Mouse (Mus musculus): Measurements from ENCODE around the gene Osbpl10. TPM values are rescaled to one million over a fixed set of nuclear protein-coding genes. Genes with fewer than 3 reads are reported as not detected.

Gene Osbpl10
- total RNA-seq, 2 experiments from 2014 or later = 0.21 TPM; not detected in 1

DNA sequence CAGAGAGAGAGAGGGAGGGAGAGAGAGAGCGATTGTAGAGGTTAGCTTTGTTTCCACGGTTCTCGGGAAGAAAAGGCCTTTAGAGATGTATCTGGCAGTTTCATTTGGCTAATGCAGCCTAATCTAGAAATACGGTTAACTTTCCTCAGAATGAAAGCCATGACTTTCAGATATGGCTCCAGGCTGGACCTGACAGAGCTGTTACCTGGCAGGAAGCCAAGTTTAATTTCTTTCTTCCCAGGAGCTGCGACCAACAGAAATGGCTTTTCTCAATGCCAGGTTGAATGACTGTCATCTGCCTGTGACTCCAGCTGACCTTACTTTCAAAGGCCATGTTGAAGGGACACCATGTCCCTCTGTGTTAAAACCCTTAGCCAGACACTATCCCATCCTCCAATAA is 80.4 kb downstream of the Osbpl10 start:
- ATAC-seq (replicated peaks; ENCODE audit: poor library complexity, severe bottlenecking) = no peak

DNA sequence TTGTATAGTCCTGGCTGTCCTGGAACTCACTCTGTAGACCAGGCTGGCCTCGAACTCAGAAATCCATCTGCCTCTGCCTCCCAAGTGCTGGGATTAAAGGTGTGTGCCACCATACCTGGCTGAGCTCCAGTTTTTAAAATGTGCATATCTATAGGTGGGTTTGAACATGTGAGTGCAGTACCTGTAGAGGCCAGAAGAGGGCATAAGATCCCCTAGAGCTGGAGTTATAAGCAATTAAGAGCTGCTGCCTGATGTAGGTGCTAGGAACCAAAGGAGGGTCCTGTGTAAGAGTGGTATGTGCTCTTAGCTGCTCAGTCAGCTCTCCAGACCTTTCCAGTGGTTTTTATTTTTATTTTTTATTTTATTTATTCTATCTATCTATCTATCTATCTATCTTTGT is 86.5 kb downstream of the Osbpl10 start:
- ATAC-seq (replicated peaks; ENCODE audit: poor library complexity, severe bottlenecking) = no peak

DNA sequence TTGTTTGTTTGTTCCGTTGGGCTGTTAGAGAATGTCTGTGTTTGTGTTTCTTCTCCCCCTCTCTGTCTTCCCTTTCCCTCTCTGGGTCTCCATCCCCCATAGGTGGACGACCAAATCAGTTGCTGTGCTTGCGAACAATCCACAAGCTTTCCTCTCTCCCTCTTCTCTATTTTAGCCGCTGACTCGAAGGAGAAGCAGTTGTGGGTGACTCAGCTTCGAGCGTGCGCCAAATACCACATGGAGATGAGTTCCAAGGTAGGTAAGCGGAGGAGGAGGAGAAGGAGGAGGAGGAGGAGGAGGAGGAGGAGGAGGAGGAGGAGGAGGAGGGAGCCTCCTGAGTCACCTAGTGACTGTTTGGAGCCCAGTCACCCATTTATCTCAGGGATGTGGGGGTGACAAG is 88.7 kb downstream of the Osbpl10 start:
- no peak for ATAC-seq (replicated peaks; ENCODE audit: poor library complexity, severe bottlenecking)

DNA sequence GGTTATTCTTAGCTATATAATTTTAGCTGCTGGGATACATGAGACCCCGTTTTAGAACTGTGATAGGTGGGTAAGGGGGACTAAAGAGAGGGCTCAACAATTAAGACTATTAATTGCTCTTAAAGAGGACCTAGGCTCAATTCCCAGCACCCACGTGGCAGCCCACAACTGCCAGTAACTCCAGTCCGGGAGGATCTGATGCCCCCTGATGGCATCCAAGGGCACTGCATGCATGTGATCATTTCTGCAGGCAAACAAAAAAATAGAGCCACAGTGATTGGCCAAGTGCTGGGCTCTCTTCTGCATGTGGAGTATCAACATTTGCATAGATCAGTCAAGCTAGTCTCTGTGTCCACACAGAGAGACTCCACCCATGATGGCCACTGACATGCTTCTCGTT is 96.8 kb downstream of the Osbpl10 start:
- no peak for ATAC-seq (replicated peaks; ENCODE audit: poor library complexity, severe bottlenecking)

DNA sequence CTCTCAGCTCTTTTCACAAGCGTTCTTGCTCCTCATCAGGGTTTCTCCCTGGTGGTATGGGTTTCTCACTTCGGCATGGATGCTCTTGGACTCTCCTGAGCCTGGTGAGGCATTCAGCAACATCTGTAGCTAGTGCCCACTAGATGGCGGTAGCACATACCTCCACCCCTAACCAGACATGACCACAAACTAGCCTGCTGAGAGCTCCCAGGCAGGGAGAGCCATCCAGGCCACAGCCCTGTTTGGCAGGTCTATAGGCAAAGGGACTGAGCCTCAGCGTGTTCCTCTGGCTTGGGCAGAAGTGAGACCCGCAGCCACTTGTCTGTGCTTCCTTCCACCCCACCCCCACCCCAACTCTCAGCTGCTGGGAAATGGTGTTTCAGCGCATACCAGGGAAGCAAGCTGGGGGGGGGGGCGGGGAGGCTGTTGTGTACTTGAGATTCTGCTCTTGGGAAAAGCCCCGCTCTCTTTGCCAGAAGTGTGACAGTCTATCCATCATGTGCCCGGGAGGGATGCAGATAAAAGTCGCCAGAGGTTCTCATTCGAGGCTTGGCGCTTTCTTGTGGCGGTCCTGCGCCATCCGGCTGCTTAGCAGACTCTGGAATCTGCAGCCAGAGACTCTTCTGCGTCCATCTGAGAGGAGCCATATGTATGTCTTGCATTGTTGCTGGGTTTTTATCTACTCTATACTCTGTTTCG is 110.1 kb downstream of the Osbpl10 start:
- ATAC-seq (replicated peaks; ENCODE audit: poor library complexity, severe bottlenecking) = peak; percentile 94

DNA sequence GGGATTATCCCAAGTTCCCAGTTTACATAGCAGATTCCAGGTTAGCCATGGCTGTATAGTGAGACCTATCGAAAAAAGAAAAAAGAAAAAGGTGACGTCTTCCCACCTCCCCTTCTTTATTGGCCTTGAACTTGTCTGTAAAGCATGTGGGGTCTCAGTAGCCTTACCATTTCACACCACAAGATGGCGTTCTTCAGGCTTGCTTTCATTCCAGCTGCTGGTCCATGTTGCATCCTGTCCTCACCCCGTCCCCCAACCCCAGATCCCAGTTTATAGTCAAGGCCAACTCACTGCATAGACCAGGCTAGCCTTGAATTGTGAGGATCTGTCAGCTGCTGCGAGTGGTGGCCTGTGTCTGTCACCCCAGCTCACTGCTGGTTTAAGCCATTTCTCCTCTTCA is 111.3 kb downstream of the Osbpl10 start:
- ATAC-seq (replicated peaks; ENCODE audit: poor library complexity, severe bottlenecking) = no peak

DNA sequence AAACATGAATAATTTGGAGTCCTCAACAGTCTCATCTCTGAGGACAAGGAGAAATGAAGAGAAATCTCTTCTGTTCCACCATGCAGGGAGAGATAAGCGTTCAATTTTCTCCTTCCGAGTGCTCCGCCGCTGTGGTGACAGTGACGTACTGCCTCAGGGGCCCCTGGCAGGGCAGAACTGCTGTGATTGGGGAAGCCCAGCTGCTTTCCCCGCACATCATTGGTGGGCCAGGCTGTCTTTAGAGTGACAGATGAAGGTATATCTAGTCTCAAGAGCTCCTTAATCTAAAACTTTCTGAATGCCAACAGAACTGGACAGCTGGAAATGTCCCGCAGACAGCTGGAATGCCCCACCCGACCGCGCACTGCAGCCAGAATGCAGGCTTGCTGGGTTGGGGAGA is 118.1 kb downstream of the Osbpl10 start:
- ATAC-seq (replicated peaks; ENCODE audit: poor library complexity, severe bottlenecking) = no peak

DNA sequence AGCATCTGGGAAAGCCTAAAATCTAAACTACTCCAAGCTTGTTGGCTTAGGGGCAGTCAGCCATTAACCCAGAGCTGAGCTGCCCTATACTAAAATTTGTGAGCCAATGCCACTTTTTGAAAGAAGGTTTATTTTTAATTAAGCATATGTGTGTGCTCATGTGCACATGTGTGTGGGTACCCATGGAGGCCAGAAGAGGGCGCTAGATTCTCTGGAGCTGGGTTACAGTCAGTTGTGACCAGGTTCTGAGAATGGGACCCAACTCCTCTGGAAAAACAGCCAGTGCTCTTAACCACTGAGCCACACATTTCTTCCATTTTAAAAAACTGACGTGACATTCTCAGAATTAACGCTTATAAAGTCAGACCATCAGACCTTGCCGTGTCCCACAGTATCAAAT is 119.0 kb downstream of the Osbpl10 start:
- ATAC-seq (replicated peaks; ENCODE audit: poor library complexity, severe bottlenecking) = no peak

DNA sequence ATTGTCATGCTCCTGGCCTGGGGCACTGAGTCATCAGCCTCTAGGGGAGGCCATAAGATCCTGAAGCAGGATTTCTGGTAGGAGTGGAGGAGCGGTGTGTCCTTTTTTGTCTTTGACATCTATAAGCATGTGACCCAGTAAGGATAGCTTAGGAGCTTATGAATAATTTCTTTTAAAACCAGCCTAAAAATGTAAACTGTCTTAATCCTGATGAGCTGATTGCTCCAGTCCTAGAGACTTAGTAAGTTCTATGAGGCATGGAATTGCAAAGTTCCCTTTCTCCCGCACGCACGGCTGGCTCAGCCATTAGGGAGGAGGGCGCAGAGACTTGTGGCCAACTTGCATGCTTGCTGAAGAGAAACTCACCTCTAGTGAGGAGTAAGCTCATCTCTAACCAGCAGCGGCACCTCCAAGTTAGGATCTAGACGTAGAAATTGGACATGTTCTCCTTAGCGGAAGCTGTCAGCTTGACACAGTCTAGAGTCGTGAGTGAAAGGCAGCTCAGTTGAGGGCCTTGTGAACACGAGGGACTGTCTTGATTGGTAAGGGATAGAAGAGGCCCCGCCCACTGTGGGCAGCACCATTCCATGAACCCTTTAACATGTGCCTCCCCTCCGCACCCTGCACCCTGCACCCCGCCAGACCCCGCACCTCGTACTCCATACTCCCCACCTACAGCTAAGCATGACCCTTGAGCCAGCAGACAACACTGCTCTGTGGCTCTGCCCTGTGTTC is 122.0 kb downstream of the Osbpl10 start:
- no peak for ATAC-seq (replicated peaks; ENCODE audit: poor library complexity, severe bottlenecking)

DNA sequence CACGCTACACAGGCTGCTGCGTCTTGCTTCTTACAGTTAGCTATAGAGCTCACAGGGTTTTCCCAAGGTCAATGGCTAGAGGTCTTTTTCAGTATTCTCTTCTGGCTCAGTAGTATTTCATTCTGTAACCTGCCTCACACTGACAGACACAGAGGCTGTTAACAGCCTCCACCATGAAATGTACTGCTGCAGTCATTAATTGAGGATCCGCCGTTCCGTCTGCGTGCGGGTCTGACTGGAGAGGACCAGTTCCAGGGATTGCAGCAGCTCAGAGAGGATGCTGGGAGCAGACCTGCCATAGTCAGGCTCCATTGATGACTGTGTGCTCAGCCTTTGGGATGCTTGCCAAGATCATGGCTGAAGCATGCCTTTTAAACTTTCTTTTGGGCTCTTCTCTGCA is 129.1 kb downstream of the Osbpl10 start:
- no peak for ATAC-seq (replicated peaks; ENCODE audit: poor library complexity, severe bottlenecking)

DNA sequence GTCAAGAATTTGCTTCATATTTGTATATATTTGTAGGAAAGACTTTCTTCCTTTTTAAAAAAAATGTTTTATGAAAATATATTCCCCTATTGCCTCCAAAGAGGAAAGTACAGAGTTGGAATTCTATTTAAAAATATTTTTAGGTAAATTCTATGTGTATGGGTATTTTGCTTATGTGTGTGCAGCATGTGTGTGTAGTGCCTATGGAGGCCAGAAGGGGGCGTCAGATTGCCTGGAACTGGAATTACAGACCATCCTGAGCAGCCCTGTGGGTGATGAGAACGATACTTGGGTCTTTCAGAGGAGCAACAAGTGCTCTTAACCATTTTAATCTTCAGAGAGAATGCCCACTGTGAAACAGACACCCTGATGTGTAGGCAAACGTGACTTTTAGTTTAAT is 132.3 kb downstream of the Osbpl10 start:
- no peak for ATAC-seq (replicated peaks; ENCODE audit: poor library complexity, severe bottlenecking)

DNA sequence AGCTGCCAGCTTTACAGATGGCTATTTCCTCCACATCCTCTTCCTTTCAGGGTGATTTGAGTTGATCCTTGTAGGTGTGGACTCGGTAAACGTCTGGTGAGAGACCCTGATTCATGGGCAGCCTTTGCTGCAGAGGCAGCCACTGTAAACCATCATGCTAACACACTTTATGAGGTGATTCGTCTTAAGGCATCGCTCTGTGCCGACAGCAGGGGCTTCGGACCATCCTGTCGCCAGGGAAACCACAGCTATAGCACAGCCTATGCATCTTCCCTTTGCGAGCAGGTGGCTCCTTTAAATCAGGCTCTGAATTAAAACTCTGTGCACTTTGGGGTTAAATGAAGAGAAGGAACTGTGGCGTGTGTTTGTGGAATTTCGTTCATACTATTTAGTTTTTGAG is 138.9 kb downstream of the Osbpl10 start:
- no peak for ATAC-seq (replicated peaks; ENCODE audit: poor library complexity, severe bottlenecking)

DNA sequence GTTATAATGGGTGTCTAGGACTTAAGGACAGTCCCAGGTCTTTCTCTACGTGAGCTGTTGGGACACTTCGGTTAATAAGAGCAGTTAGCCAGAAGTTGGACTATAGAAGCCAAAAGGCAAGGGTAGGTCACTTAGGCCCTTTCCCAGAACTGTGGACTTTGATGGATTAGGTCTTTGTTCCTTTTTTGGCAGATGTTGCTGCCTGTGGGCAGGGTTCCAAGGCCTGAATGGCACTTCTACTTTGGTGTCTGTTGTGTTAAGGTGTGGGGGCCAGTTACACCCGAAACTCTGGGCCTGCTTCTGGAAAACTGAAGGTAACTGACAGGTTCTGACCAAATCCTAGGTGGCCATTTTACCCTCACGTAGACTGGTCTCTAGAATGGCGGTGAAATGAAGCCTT is 141.9 kb downstream of the Osbpl10 start:
- no peak for ATAC-seq (replicated peaks; ENCODE audit: poor library complexity, severe bottlenecking)

DNA sequence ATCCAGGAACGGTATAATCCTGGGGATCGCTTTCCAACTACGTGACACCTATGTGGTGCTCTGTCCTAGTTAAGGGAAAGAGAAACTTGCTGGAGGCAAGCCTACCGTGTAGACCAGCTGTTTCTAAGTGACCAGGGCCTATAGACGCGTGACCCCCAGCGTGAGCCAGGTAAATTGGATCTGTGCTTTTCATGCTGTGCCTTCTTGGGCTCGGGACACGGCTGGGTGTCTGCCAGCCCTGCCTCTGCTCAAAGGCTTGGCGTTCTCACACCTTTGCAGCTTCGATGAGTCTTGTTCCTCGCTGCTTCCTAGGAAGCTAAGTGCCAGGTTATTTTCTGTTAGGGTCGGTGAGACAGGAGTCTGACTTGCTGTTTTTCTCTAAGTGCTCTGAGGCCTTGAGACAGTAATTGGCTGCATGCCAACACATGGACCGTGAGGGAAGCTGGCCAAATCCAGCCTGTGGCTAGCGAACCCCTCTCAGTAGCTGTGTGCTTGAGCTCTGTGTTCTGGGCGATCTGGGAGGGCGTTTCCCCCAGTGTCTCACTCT is 142.4 kb downstream of the Osbpl10 start:
- no peak for ATAC-seq (replicated peaks; ENCODE audit: poor library complexity, severe bottlenecking)

DNA sequence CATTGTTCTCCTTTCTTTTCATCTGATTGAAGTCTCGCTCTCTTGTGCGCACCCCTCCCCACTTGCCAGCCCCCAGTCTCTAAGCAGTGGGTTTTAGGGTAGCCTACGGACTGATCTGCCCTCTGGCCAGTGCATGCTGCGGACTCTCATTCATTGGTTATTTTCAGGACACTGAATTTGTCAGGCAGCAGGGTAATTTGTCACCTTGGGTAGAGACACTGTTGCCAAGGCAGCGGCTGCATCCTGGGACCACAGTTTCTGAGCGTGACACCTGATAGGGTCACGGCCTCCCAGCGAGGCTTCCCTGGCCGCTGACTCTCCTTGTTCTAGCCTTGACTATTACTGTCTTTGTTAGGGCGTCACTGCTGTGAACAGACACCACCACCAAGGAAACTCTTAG is 149.0 kb downstream of the Osbpl10 start:
- ATAC-seq (replicated peaks; ENCODE audit: poor library complexity, severe bottlenecking) = no peak

DNA sequence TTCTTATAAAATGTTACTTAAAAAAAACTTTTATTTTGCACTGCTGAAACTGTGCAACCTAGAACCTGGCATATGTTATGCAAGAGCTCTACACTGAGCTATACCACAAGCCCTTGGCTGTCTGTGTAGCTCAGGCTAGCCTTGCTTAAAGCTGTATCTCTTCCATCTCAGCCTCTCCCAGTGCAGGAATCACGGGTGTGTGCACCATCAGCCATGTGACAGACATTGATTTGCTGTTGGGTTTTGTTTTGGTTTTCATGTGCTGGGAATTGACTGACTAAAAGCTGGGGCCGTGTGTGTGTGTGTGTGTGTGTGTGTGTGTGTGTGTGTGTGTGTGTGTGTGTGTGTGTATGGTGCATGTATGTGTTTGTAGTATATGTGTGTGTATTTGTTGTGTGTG is 155.6 kb downstream of the Osbpl10 start:
- ATAC-seq (replicated peaks; ENCODE audit: poor library complexity, severe bottlenecking) = no peak

DNA sequence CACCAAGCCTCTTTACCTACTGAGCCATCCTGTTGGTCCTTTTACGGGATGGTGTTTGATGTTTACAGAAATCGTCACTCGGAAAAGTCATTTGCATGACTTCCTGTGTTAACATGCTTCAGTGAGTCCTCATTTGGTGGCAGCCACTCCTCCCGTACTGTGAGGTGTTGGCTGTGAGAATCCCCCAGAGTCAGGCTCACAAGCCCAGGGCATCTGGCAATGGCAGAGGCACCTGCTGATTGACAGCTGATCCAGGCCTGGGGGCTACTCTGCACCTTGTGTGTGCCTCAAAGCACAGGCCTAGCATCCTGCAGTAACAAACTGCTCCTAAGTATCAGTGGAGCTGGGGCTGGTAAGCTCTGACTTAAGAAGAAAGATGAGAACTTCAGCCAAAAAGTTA is 156.4 kb downstream of the Osbpl10 start:
- ATAC-seq (replicated peaks; ENCODE audit: poor library complexity, severe bottlenecking) = no peak

DNA sequence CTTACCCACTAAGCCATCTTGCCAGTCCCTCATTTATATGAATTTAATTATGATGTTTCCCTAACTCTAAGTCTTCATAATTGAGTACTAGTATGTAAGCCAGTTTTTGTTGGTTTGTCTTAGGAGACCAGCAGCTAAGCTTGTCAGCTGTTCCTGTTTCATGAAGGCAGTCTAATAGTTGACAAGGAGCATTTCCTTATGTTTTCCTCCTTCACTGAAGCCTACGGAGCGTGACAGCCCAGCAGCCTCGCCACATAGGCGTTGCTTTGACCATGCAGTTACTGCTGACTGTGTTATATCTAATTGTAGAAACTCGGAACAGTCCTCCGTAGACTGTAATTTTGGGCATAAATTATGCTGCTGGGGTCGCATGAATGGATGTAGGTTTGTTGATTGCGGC is 157.0 kb downstream of the Osbpl10 start:
- ATAC-seq (replicated peaks; ENCODE audit: poor library complexity, severe bottlenecking) = no peak

DNA sequence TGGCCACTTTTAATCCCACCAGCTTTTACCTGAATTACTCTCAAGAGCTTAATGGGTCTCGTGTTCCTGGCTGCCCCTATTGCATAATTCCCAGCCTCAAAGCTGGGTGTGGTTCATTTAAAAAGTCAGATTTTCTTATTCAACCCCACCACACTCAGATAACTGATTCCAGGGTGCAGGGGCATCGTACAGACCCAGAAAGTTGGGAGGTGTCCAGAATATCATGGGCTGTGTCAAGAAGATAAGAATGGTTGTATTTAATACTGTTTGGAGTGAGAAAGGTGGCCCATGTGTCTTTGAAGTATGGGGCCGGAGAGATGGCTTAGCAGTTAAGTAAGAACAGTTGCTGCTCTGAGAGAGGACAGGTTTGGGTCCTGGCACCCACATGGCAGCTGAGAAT is 159.5 kb downstream of the Osbpl10 start:
- ATAC-seq (replicated peaks; ENCODE audit: poor library complexity, severe bottlenecking) = no peak

DNA sequence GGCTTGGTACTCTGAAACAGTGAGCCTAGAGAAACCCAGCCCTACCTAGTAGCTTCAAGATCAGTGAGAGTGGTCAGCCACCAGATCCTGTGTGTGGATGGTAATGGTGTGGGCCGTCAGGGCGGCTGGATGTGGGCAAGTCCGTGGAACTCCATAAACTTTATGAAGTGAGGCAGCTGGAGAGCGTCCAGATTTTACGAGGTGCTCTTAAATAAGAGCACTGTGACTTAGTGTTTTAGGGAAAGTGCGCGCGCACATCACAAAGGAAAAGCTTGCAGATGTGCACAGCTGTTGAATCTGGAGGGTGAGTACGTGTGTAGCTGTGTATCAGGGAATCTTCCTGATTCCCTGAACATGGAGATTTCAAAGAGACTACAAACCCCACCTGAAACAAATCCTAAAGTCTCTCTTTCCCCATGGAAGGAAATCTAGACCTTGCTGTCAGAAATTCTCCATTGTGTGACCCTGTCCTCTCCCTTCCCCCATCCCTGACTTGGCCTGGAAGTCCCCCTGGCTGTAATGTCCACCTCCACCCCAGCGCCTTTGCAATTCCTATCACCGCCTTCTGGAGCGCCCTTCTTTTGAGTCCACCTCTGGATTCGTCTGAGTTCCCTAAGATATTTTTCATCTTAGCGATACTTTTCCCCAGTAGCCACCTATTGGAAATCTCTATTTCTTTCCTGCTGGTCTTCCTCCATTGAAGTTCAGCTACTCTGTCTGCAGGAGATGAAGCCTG is 161.4 kb downstream of the Osbpl10 start:
- no peak for ATAC-seq (replicated peaks; ENCODE audit: poor library complexity, severe bottlenecking)

DNA sequence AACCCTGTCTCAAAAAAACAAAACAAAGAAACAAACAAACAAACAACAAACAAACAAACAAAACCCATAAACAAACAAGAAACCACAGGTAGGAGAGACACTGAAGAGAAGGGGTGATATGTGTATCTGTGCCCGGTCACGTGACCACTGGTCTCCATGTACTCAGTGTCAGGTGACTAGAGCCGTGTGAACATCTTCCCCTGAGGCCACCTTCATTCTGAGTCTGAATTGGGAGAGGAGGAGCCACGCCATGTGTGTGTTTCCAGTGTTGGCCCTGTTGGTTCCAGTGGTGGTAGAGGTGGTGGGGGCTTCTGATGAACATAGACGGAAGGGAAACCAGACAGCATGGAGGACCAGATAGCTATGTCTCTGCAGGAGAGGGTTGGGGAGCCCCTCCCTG is 168.8 kb downstream of the Osbpl10 start:
- no peak for ATAC-seq (replicated peaks; ENCODE audit: poor library complexity, severe bottlenecking)
